Mouse (Mus musculus): ENCODE results near the gene BC024978.
"Not testable (repeated sequence)": the region's sequence is repeated elsewhere in the genome, so short reads cannot be mapped to it uniquely, and the experiment has no call there.

BC024978 gene

GRCm38 (mm10) chr7:27224877-27225575, 29.4 kb downstream of the BC024978 start:
- no peak for DNase-seq (ENCODE audit: low read depth)

- no peak for DNase-seq (ENCODE audit: low read depth)
These were observed 31.7 kb downstream of the BC024978 start for GRCm38 (mm10) chr7:27227276-27227675.

- no peak for DNase-seq (ENCODE audit: low read depth)
These were observed 32.1 kb downstream of the BC024978 start for GRCm38 (mm10) chr7:27227676-27228075.

GRCm38 (mm10) chr7:27228281-27228821, 32.8 kb downstream of the BC024978 start, which contains the start of gene Itpkc:
Gene Itpkc (minus strand): TSS chr7:27228661.
- peak; percentile 94 for DNase-seq (ENCODE audit: low read depth)

- DNase-seq (ENCODE audit: low read depth) = no peak
These were observed 33.3 kb downstream of the BC024978 start for GRCm38 (mm10) chr7:27228865-27229264.

GRCm38 (mm10) chr7:27230781-27231180, 35.2 kb downstream of the BC024978 start:
- DNase-seq (ENCODE audit: low read depth) = no peak

GRCm38 (mm10) chr7:27231693-27232331, 36.2 kb downstream of the BC024978 start:
- DNase-seq (ENCODE audit: low read depth) = no peak

- peak; percentile 95 for DNase-seq (ENCODE audit: low read depth)
These were observed 37.2 kb downstream of the BC024978 start, which contains the start of gene Coq8b for GRCm38 (mm10) chr7:27232781-27233281. Gene Coq8b (plus strand): TSS chr7:27233023.

- no peak for DNase-seq (ENCODE audit: low read depth)
These were observed 37.7 kb downstream of the BC024978 start for GRCm38 (mm10) chr7:27233300-27233699.

GRCm38 (mm10) chr7:27235726-27236125, 40.1 kb downstream of the BC024978 start:
- no peak for DNase-seq (ENCODE audit: low read depth)

- DNase-seq (ENCODE audit: low read depth) = no peak
These were observed 41.9 kb downstream of the BC024978 start for GRCm38 (mm10) chr7:27237527-27237926.

- DNase-seq (ENCODE audit: low read depth) = no peak
These were observed 43.0 kb downstream of the BC024978 start for GRCm38 (mm10) chr7:27238568-27238967.

GRCm38 (mm10) chr7:27243211-27243610, 47.6 kb downstream of the BC024978 start:
- no peak for DNase-seq (ENCODE audit: low read depth)

- DNase-seq (ENCODE audit: low read depth) = not testable (repeated sequence)
These were observed 48.5 kb downstream of the BC024978 start for GRCm38 (mm10) chr7:27244088-27244487.

- no peak for DNase-seq (ENCODE audit: low read depth)
These were observed 53.6 kb downstream of the BC024978 start for GRCm38 (mm10) chr7:27249146-27249545.

- no peak for DNase-seq (ENCODE audit: low read depth)
These were observed 54.3 kb downstream of the BC024978 start for GRCm38 (mm10) chr7:27249928-27250327.

GRCm38 (mm10) chr7:27251946-27252345, 56.4 kb downstream of the BC024978 start:
- DNase-seq (ENCODE audit: low read depth) = no peak

GRCm38 (mm10) chr7:27255721-27256120, 60.1 kb downstream of the BC024978 start:
- DNase-seq (ENCODE audit: low read depth) = no peak

- DNase-seq (ENCODE audit: low read depth) = no peak
These were observed 61.7 kb downstream of the BC024978 start for GRCm38 (mm10) chr7:27257046-27257851.

GRCm38 (mm10) chr7:27257852-27258204, 62.2 kb downstream of the BC024978 start:
- no peak for DNase-seq (ENCODE audit: low read depth)

- DNase-seq (ENCODE audit: low read depth) = peak; percentile 90
These were observed 62.8 kb downstream of the BC024978 start, which contains the start of gene Numbl for GRCm38 (mm10) chr7:27258205-27258899. Gene Numbl (plus strand): TSS chr7:27258433.
